Mouse (Mus musculus): ENCODE measurements around the gene Cpsf7. TPM values are rescaled to one million over a fixed set of nuclear protein-coding genes. Genes with fewer than 3 reads are reported as not detected.
A peak's percentile ranks its signal among the peaks of the same experiment; 100 is the strongest.

The Cpsf7 gene
- total and polyA plus RNA-seq, 3 experiments: 25.6 to 48.8 (median 28.8) TPM

- TF ChIP-seq IRF4 (IDR thresholded peaks at IDR 0.05; ENCODE audit: low read depth, low read length) (0 out of 2 replicates have a peak, but pooled peaks have one; percentile 33), CHD1 (IDR thresholded peaks at IDR 0.05; ENCODE audit: low read depth, low read length) (peak; percentile 65)
Measured at GRCm38 (mm10) chr19:10580102-10580501, 55.0 kb downstream of the Cpsf7 start (continued).

GRCm38 (mm10) chr19:10580761-10581160 lies 55.7 kb downstream of the Cpsf7 start:
- Histone ChIP-seq H3K4me2 (ENCODE audit: insufficient read depth, low read depth, poor library complexity, severe bottlenecking) (peak overlapping the region; percentile 88), H3K27me3 (replicated peaks) (no peaks in the 10 kb centered on the region), H3K9me3 (replicated peaks; ENCODE audit: low read length) (no peaks in the 10 kb centered on the region), H3K4me3 (replicated peaks in 1 of 3; ENCODE audit: low read depth in 2 of 3, low read length in 2 of 3, poor library complexity in 1 of 3) (peak overlapping the region in 1 of 3 experiments; percentile 82), H3K79me2 (replicated peaks; ENCODE audit: control insufficient read depth, extremely low read depth, insufficient read depth, poor library complexity, severe bottlenecking) (peaks cover 47% of the 10 kb centered on the region), H3K27ac (ENCODE audit: insufficient read depth, low read depth) (no peak overlapping the region), H3K36me3 (replicated peaks in 1 of 2; ENCODE audit: control insufficient read depth in 1 of 2, insufficient read depth in 1 of 2, low read length in 1 of 2) (peaks cover 2 to 34% of the 10 kb centered on the region in 2 experiments), H3K9ac (ENCODE audit: insufficient read depth, low read depth) (no peak overlapping the region), H3K4me1 (ENCODE audit: control insufficient read depth in 1 of 2, insufficient read depth in 2 of 2) (peaks cover 9 to 23% of the 10 kb centered on the region in 2 experiments; a peak in 3 of 4 replicates)
- in situ Hi-C loops (cut with MboI; ENCODE audit: low pct_ligation_motif_present, low pct_unique_long_range_greater_than_20kb, low sequenced_read_pairs): no loop called here
- dilution Hi-C loops (cut with MboI; ENCODE audit: extremely low pct_ligation_motif_present, extremely low pct_unique_long_range_greater_than_20kb, low sequenced_read_pairs): no loop called here
- peak; percentile 84 for DNase-seq (ENCODE audit: extremely low read depth)
- TF ChIP-seq TBP (conservative IDR thresholded peaks at IDR 0.05; ENCODE audit: low read depth, low read length): peak; percentile 67
- TF ChIP-seq RCOR1 (conservative IDR thresholded peaks at IDR 0.05; ENCODE audit: low read depth, low read length): peak; percentile 51; the same call in 1 of the 2 replicates
- TF ChIP-seq NELFE (IDR thresholded peaks at IDR 0.05; ENCODE audit: low read depth, low read length): no peak
- TF ChIP-seq CHD2 (IDR thresholded peaks at IDR 0.05; ENCODE audit: low read length): peak; percentile 54
- no peak for TF ChIP-seq CHD1 (IDR thresholded peaks at IDR 0.05; ENCODE audit: low read depth, low read length)
- peak; percentile 98 for TF ChIP-seq MEF2A (IDR thresholded peaks at IDR 0.05; ENCODE audit: borderline replicate concordance, low read depth, low read length)
- TF ChIP-seq KAT2A (IDR thresholded peaks at IDR 0.05; ENCODE audit: insufficient replicate concordance, low read length): no peak
- TF ChIP-seq JUN (IDR thresholded peaks at IDR 0.05; ENCODE audit: insufficient read depth, low read depth, low read length): peak; percentile 52
- TF ChIP-seq RAD21 (IDR thresholded peaks at IDR 0.05; ENCODE audit: low read depth, low read length): no peak
- no peak for TF ChIP-seq CTCF (conservative IDR thresholded peaks at IDR 0.05 in 1 of 2, IDR thresholded peaks at IDR 0.05 in 1 of 2; ENCODE audit: low read depth in 2 of 2, low read length in 2 of 2)
- TF ChIP-seq MXI1 (IDR thresholded peaks at IDR 0.05; ENCODE audit: low read depth, low read length): no peak
- no peak for TF ChIP-seq GABPA (IDR thresholded peaks at IDR 0.05; ENCODE audit: insufficient replicate concordance, low read depth, low read length)
- peak; percentile 67; the same call in 1 of the 2 replicates for TF ChIP-seq MYC (IDR thresholded peaks at IDR 0.05; ENCODE audit: low read depth, low read length)
- no peak for TF ChIP-seq E2F4 (IDR thresholded peaks at IDR 0.05; ENCODE audit: insufficient replicate concordance, low read depth, low read length)
- no peak for TF ChIP-seq ZMIZ1 (IDR thresholded peaks at IDR 0.05; ENCODE audit: low read depth, low read length)
- TF ChIP-seq ZC3H11A (IDR thresholded peaks at IDR 0.05; ENCODE audit: low read depth, low read length): no peak
- TF ChIP-seq BHLHE40 (IDR thresholded peaks at IDR 0.05; ENCODE audit: low read depth, low read length): peak; percentile 65
- TF ChIP-seq ELF1 (IDR thresholded peaks at IDR 0.05; ENCODE audit: low read depth, low read length): 0 out of 2 replicates have a peak, but pooled peaks have one; percentile 10
- TF ChIP-seq JUND (conservative IDR thresholded peaks at IDR 0.05; ENCODE audit: low read depth, low read length): no peak; the same call in 1 of the 2 replicates
- no peak for TF ChIP-seq USF1 (IDR thresholded peaks at IDR 0.05; ENCODE audit: low read depth, low read length)
- peak; percentile 69 for TF ChIP-seq SIN3A (IDR thresholded peaks at IDR 0.05; ENCODE audit: low read length)
- no peak; the same call in 1 of the 2 replicates for TF ChIP-seq ZNF384 (IDR thresholded peaks at IDR 0.05; ENCODE audit: low read depth, low read length)
- peak; percentile 83 for TF ChIP-seq ETS1 (conservative IDR thresholded peaks at IDR 0.05; ENCODE audit: low read depth, low read length)
- peak; percentile 77 for TF ChIP-seq MAFK (IDR thresholded peaks at IDR 0.05; ENCODE audit: insufficient replicate concordance, low read length)
- TF ChIP-seq MAX (IDR thresholded peaks at IDR 0.05; ENCODE audit: low read length): no peak
- TF ChIP-seq MAZ (IDR thresholded peaks at IDR 0.05; ENCODE audit: low read depth, low read length): no peak
- TF ChIP-seq HCFC1 (IDR thresholded peaks at IDR 0.05; ENCODE audit: low read depth, low read length): no peak
- TF ChIP-seq TCF12 (IDR thresholded peaks at IDR 0.05; ENCODE audit: low read depth, low read length): peak; percentile 94
- no peak for TF ChIP-seq UBTF (IDR thresholded peaks at IDR 0.05; ENCODE audit: low read depth, low read length)
- TF ChIP-seq POLR2AphosphoS2 (IDR thresholded peaks at IDR 0.05; ENCODE audit: low read depth, low read length): no peak
- no peak for TF ChIP-seq NRF1 (IDR thresholded peaks at IDR 0.05; ENCODE audit: low read depth, low read length)
- TF ChIP-seq USF2 (conservative IDR thresholded peaks at IDR 0.05; ENCODE audit: low read depth, low read length): no peak
- TF ChIP-seq IRF4 (IDR thresholded peaks at IDR 0.05; ENCODE audit: low read depth, low read length): peak; percentile 89
- peak; percentile 40 for TF ChIP-seq POLR2A (IDR thresholded peaks at IDR 0.05; ENCODE audit: low read depth, low read length)
- peak; percentile 96 for TF ChIP-seq EP300 (IDR thresholded peaks at IDR 0.05; ENCODE audit: low read length)
- TF ChIP-seq SMC3 (IDR thresholded peaks at IDR 0.05; ENCODE audit: low read depth, low read length): no peak
- no peak for TF ChIP-seq ZKSCAN1 (IDR thresholded peaks at IDR 0.05; ENCODE audit: borderline replicate concordance, low read depth, low read length)
- no peak for TF ChIP-seq PAX5 (IDR thresholded peaks at IDR 0.05; ENCODE audit: low read length)

Data from CH12.LX (cell line).